Comparison of ENCODE assay signal across 17 mouse cellular contexts in the genomic region with DNA sequence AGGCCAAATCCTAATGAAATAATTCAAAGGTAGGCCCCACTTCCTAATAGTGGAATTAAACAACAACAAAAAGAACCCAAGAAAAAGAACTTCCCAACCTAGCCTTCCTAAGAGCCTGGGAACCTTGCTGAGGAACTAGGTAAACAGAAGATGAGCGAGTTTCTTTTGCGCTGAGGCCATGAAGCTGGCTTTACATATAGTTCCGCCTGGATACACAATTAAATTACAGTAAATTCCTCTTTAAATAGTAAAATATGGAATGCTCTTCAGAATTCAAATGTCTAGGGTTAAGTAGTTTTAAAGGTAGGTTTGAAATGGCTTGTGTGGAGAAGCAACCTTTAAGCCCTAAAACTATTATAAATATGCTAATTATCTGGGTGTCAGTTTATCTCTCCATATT. TPM values are rescaled to one million over a fixed set of nuclear protein-coding genes. Genes with fewer than 3 reads are reported as not detected.
A peak's percentile ranks its signal among the peaks of the same experiment; 100 is the strongest.
DNase-seq lines count a peak whose midpoint lies in the region; ATAC-seq lines count a peak whose summit lies in the region.
"Had no signal": no experiment of that assay in that cellular context is flagged by ENCODE, and none has a peak within 500 bp of the region (broad histone marks: within the 10 kb centered on the region; RNA-seq: fewer than 3 reads in every experiment).

No protein-coding gene starts in this region.

- H3K9me3 ChIP-seq in forebrain, embryonic 12.5 days, result no peaks in the 10 kb centered on the region
- no peaks in the 10 kb centered on the region for H3K9me3 ChIP-seq in hindbrain, embryonic 13.5 days
- no peaks in the 10 kb centered on the region for H3K9me3 ChIP-seq in midbrain, embryonic 14.5 days (ENCODE audit: control insufficient read depth, low read length)
- H3K9me3 ChIP-seq: G1E; limb, embryonic 13.5 days had no signal

- H3K4me3 ChIP-seq in forebrain, embryonic 12.5 days (replicated peaks), result peak overlapping the region; percentile 47
- no peak overlapping the region for H3K4me3 ChIP-seq in hindbrain, embryonic 13.5 days
- no peak overlapping the region for H3K4me3 ChIP-seq in midbrain, embryonic 14.5 days (replicated peaks; ENCODE audit: low read depth, low read length)
- H3K4me3 ChIP-seq: megakaryocyte, embryonic 14.5 days had no signal

- H3K27ac ChIP-seq in forebrain, embryonic 12.5 days, result peak overlapping the region; percentile 98
- H3K27ac ChIP-seq in hindbrain, embryonic 13.5 days, result peak overlapping the region; percentile 92
- H3K27ac ChIP-seq in midbrain, embryonic 14.5 days (replicated peaks; ENCODE audit: low read depth, low read length), result peak overlapping the region; percentile 91
- H3K27ac ChIP-seq: kidney, postnatal 0 days; limb, embryonic 13.5 days had no signal

- H3K27me3 ChIP-seq in forebrain, embryonic 12.5 days, result peaks cover 60% of the 10 kb centered on the region
- peaks cover 16% of the 10 kb centered on the region for H3K27me3 ChIP-seq in hindbrain, embryonic 13.5 days
- H3K27me3 ChIP-seq in midbrain, embryonic 14.5 days (ENCODE audit: control insufficient read depth, insufficient read depth, low read length), result peaks cover 51% of the 10 kb centered on the region

- H3K4me1 ChIP-seq in forebrain, embryonic 12.5 days, result peaks cover 49% of the 10 kb centered on the region
- peaks cover 51% of the 10 kb centered on the region for H3K4me1 ChIP-seq in hindbrain, embryonic 13.5 days (replicated peaks)
- H3K4me1 ChIP-seq in midbrain, embryonic 14.5 days (ENCODE audit: control insufficient read depth, insufficient read depth, low read length), result peaks cover 16% of the 10 kb centered on the region; the same call in 1 of the 2 replicates

- peak overlapping the region; percentile 61 for H3K4me2 ChIP-seq in forebrain, embryonic 12.5 days
- H3K4me2 ChIP-seq in hindbrain, embryonic 13.5 days, result peak overlapping the region; percentile 75; the same call in 1 of the 2 replicates
- H3K4me2 ChIP-seq in midbrain, embryonic 14.5 days (ENCODE audit: low read length), result peak overlapping the region; percentile 62

- no peak for ATAC-seq in forebrain, embryonic 12.5 days (ENCODE audit: low FRiP score)
- ATAC-seq in hindbrain, embryonic 13.5 days (ENCODE audit: low FRiP score), result no peak
- no peak for ATAC-seq in midbrain, embryonic 14.5 days (ENCODE audit: low FRiP score, low TSS enrichment)
- no peak for ATAC-seq in megakaryocyte, adult 5-6 weeks (ENCODE audit: poor library complexity, severe bottlenecking)
- ATAC-seq: CD4-positive, CD25-positive, alpha-beta regulatory T cell, adult 4 months; intestine, postnatal 0 days had no signal

- 12% methylated on average over 3 of the region's 3 CpGs for WGBS in forebrain, embryonic 12.5 days
- 39% methylated on average over 3 of the region's 3 CpGs for WGBS in hindbrain, embryonic 13.5 days
- WGBS in midbrain, embryonic 14.5 days, result 28% methylated on average over 3 of the region's 3 CpGs

- DNase-seq in cerebellum, adult 9-10 months, result peak; percentile 27
- DNase-seq in cerebellum, postnatal 36 days, result no peak
- no peak for DNase-seq in midbrain, embryonic 14.5 days
- no peak for DNase-seq in adipocyte (ENCODE audit: low spot score)
- DNase-seq in left cerebral cortex, postnatal 14 days (ENCODE audit: low spot score in 2 of 2), result no peak
- DNase-seq: heart, postnatal 4 days; lung, postnatal 10 days; right cerebral cortex, postnatal 25 days had no signal

- H3K36me3 ChIP-seq in forebrain, embryonic 12.5 days (replicated peaks), result no peaks in the 10 kb centered on the region
- no peaks in the 10 kb centered on the region for H3K36me3 ChIP-seq in hindbrain, embryonic 13.5 days
- H3K36me3 ChIP-seq in midbrain, embryonic 14.5 days (ENCODE audit: control insufficient read depth, insufficient read depth, low read length), result no peaks in the 10 kb centered on the region
- H3K36me3 ChIP-seq: G1E; limb, embryonic 13.5 days had no signal

- peak overlapping the region; percentile 77 for H3K9ac ChIP-seq in forebrain, embryonic 12.5 days
- peak overlapping the region; percentile 77; the same call in 1 of the 2 replicates for H3K9ac ChIP-seq in hindbrain, embryonic 13.5 days
- no peak overlapping the region for H3K9ac ChIP-seq in midbrain, embryonic 14.5 days (replicated peaks; ENCODE audit: low read length)
- H3K9ac ChIP-seq: limb, embryonic 13.5 days had no signal

- intact Hi-C loops in left cerebral cortex, postnatal 14 days (cut with DNase I), result loop anchor here (5.0 to 10.0 kb wide), 2 partner anchors 1045 to 1133 kb away; a partner anchor contains a TSS

RNA-seq across cellular contexts. Expression of a gene that starts 19.3 kb away (rescaled TPM):
- 86.3 and 113 TPM in 2 replicates for polyA plus RNA-seq in forebrain, embryonic 12.5 days (2016; fragmentation: Nextera tagmentation; extraction: Ambion mirVana)
- 68.9 and 71.3 TPM in 2 replicates for polyA plus RNA-seq in hindbrain, embryonic 13.5 days (2015; fragmentation: Nextera tagmentation; extraction: Ambion mirVana)
- polyA plus RNA-seq in midbrain, embryonic 14.5 days (2014; fragmentation: Nextera tagmentation; extraction: Ambion mirVana), result 67.5 and 72.4 TPM in 2 replicates
- total RNA-seq in megakaryocyte, adult 5-6 weeks (2015), result not detected in 2 replicates
- not detected in 2 replicates for total RNA-seq in megakaryocyte, adult 5-6 weeks (2017)
- total RNA-seq in left cerebral cortex, postnatal 14 days (2021), result 100 to 1,000 TPM; 133 to 142 TPM
- polyA plus RNA-seq: CD4-positive, CD25-positive, alpha-beta regulatory T cell, adult 4 months had no signal
